Mouse (Mus musculus): ENCODE data around the gene Gm42742.

Gene Gm42742

GRCm38 (mm10) chr7:127020031-127020430 lies 866 bp downstream of the Gm42742 start:
- no peak for DNase-seq (ENCODE audit: low read depth, low spot score)

- no peak for DNase-seq (ENCODE audit: low read depth, low spot score)
Observed at GRCm38 (mm10) chr7:127019306-127019960, 1.5 kb downstream of the Gm42742 start.

- no peak for DNase-seq (ENCODE audit: low read depth, low spot score)
Observed at GRCm38 (mm10) chr7:127018416-127019305, 2.2 kb downstream of the Gm42742 start.

DNA sequence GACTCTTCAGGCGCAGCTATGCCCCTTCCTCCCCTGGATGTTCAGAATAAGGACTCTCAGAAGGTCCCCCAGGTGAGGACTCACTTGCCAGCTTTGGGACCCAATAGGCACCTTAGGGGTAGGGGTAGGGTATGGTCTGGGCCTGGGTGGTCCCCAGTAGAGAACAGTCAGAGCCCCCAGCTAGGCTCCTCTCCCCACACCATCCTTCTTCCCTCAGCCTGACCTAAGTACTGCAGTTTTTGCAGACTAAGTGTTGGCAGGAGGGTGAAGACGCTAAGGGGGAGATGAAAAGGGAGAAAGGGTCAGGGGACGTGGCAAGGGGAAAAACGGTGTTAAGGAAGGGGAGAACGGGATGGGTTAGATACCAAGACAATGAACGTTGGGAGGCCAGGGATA lies 2.9 kb downstream of the Gm42742 start:
- no peak for DNase-seq (ENCODE audit: low read depth, low spot score)

- peak; percentile 99 for DNase-seq (ENCODE audit: low read depth, low spot score)
Observed at GRCm38 (mm10) chr7:127016971-127017949, 3.6 kb downstream of the Gm42742 start, which contains the start of gene Pagr1a. Gene Pagr1a, minus strand, starts transcription at chr7:127017352.

DNA sequence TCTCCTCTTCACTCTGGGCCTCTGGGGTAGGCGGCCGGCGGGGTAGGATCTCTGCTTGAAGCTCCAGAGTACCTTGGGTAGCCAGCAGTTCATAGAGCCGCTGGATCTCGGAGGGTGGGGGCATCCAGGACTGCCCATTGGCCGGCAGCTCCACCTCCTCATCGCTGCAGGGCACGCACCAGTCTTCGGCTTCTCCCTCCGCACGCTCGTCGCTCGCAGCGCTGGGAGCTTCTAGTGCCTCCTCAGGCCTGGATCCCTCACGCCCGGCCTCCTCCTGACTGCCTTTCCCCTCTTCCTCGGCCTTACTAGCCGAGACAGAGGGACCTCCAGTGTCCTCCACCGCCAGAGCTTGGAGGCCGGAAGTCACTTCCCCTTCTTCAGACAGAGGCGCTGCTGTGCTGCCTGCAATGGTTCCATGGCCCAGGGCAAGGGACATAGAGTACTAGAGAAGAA lies 4.4 kb downstream of the Gm42742 start:
- DNase-seq (ENCODE audit: low read depth, low spot score): no peak

GRCm38 (mm10) chr7:127016481-127016485 lies 4.6 kb downstream of the Gm42742 start, which contains the start of gene Pagr1b:
Gene Pagr1b, minus strand, starts transcription at chr7:127016484.
- DNase-seq (ENCODE audit: low read depth, low spot score): no peak

DNA sequence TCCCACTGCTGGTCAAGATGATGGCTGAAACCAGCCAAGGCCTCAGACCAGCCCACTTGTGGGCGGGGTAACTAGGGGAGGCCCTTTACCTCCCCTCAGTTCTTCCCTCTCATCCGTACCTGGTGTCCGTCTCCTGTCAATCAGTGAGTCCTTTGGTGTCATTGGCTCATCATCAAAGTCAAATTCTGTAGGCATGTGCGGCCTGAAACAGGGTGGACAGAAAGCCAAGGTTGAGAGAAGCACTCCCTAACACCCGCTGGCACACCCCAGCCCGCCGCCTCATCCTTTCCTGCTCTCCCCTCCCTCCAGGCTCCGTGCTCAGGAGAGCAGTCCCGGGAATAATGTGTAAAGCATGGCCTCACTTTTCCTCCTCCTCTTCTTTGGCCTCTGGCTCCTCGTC lies 4.8 kb downstream of the Gm42742 start:
- DNase-seq (ENCODE audit: low read depth, low spot score): no peak

DNA sequence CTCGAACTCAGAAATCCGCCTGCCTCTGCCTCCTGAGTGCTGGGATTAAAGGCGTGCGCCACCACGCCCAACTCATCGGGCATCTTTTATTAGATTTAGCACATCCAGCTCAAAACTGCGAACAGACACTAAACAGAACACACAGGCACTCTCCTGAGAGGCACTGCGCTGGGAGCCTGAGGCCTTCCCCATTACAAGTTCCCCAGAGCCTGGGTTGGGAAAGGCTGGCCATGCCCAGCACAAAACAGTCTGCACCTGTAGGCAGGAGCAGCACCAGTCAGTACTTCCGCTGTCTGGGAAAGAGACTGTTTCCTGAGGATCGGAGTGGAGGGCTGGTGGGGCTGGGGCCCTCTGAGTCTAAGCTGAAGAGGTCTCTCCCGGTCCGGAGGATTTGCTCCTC lies 5.9 kb downstream of the Gm42742 start:
- no peak for DNase-seq (ENCODE audit: low read depth, low spot score)

DNA sequence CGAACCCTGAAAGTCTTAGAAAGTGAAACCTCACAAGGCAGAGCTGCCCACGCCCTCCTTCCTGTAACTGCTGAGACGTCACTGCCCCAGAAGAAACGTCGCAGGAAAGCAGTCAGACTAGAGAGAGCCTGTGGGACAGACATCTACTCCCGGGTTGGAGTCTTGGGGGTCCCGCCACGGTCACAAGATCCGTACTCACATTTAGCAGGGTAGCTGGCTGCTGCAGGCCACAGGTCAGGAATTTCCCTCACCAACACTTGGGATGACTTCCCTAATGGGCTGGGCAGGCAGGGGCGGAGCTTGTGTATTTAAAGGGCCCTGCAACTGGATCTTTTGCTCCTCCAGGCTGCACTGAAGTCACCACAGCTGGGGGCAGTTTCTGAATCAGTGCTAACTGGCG lies 6.6 kb downstream of the Gm42742 start, which contains the start of gene Mvp:
Mvp (minus strand) TSS at position 302 of the 400 bp plus-strand sequence.
- DNase-seq (ENCODE audit: low read depth, low spot score): no peak

DNA sequence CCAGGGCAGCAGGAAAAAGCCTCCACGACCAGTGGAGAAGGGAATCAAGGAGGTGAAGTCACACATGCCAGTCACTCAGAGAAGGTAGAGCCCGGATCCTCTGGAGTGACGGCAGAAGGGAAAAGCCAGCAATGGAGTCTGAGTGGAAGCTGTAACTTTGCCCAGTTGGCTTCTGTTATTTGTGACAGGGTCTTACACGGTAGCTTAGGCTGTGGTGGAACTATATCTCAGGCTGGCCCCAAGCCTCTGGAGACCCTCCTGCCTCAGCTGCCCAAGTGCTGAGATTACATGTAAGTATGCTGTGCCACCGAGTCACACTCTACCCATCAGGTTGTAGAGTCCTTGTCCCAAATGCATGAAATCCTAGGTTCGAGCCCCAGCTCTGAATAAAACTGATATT lies 7.5 kb downstream of the Gm42742 start:
- no peak for DNase-seq (ENCODE audit: low read depth, low spot score)

DNA sequence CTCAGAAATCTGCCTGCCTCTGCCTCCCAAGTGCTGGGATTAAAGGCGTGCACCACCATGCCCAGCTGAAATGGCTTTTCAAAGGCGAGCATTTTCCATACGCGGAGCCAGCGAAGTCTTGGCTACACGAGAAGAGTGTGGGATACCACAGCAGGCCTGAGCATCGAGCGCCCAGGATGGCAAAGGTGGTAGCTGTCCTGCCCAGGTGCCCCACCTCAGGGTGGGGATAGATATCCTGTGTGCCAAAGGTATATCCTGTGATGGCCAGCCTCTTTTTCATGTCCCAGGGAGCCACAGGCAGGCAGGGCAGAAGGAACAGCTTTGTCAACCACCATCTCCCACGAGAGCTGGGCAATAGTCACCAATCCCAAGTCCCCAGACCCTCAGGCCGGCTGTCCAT lies 8.1 kb downstream of the Gm42742 start:
- DNase-seq (ENCODE audit: low read depth, low spot score): no peak

DNA sequence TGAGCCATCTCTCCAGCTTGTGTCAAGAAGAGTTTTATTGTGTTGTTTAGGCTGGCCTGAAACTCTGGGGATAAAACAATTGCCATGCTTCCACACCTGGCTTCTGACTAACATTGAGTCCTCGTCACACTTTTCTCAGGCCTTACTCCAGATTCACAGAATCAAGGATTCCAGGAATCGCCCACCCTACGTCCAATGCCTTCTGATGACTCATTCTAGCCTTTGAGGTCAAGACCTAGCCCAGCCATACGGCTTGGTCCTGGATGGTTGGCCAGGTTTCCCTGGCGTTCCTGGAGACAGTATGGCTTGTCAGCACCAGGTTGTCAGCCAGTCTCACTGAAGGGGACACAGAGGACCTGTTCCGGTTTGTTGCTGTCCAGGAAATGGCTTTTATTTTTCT lies 8.5 kb downstream of the Gm42742 start:
- no peak for DNase-seq (ENCODE audit: low read depth, low spot score)

GRCm38 (mm10) chr7:127011717-127012116 lies 9.2 kb downstream of the Gm42742 start:
- no peak for DNase-seq (ENCODE audit: low read depth, low spot score)

DNA sequence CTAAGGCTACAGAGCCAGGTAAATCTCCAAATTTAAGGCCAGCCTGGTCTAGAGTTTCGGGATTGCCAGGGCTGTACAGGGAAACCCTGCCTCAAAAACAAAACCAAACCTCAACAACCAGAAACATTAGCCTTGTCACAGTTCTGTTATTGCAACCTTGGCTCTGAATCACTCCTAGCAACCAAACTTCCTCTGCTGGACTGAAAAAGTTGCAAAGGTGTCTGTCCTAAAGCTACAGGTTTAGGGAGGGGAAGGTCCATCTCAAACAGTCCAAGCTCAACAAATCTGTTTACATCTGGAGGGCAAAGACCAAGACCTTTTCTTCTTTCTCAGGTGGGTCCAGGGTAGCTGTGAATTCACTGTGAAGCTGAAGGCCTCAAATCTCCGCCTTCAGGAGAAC lies 9.8 kb downstream of the Gm42742 start:
- no peak for DNase-seq (ENCODE audit: low read depth, low spot score)

DNA sequence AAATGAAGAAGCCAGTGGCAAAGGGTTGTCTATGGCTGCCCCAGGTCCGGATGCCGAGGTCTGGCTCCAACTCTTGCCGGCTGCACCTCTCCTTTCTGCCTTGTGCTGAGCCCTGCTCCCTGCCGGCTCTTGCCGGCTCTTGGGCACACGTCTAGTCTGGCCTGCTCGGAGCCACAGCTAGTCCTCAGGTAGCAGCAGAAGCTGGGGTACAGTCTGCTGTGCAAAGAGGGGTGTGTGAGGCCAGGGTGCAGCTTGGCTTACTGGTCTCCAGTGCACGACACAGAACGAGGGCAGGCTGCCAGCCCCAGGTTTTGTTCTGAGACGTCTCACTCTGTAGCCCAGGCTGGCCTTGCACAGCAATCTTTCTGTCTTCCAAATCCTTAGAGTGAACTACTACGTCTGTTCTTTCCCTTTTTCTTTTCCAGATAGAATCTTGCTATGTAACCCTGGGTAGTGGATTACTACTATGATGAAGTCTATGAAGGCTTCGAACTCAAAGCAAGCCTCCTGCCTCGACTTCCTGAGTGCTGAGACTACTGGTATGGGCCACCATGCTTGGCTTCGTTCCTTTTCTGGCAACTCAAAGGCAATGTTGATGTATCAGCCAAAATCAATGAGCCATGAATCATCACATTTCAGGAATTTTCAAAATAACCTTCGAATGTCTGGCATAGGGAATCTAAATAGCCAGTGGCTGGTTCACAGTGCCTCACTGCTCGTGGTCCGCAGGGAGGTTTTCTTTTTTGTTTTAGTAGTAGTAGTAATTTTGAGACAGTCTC lies 11.4 kb downstream of the Gm42742 start:
- no peak for DNase-seq (ENCODE audit: low read depth, low spot score)

GRCm38 (mm10) chr7:127008239-127009019 lies 12.5 kb downstream of the Gm42742 start:
- no peak for DNase-seq (ENCODE audit: low read depth, low spot score)

DNA sequence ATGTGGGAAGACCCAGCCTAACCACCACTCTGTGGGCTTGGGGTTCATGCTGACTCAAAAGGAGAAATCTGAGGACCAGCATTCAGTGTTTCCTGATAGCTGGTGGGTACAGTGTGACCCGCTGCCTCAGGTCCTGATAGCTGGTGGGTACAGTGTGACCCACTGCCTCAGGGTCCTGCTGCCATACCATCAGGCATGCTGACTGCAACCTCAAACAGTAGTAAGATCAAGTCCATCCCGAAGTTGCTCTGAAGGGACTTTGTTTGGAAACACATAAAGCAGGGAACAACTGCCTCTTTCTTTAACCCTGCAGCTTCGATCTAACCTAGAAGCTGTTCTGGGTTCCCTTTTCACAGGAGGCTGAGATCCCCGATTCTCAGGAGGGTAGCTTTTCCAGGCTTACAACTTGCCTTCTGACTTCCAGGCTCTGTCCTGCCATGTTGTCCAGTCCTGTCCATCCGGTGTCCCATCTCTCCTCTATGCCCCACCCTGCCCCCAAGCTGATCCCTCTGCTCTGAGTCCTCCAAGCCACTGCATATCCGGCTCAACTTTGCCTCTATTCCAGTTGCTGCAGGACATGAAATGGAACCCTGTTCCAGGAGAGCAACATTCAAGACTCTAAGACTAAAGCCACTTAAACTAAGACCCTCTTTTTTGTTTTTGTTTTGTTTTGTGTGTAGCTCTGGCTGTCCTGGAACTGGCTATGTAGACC lies 13.4 kb downstream of the Gm42742 start:
- DNase-seq (ENCODE audit: low read depth, low spot score): no peak

GRCm38 (mm10) chr7:127004122-127004875 lies 16.6 kb downstream of the Gm42742 start:
- DNase-seq (ENCODE audit: low read depth, low spot score): no peak
